Mouse (Mus musculus): ENCODE measurements at regions not wholly inside any gene's neighbourhood (a gene's known extent, or its start where the extent isn't known, plus 50 kb on each side); places are given as distances from the start of the nearest gene placed in this dataset.
A peak's percentile ranks its signal among the peaks of the same experiment; 100 is the strongest.

GRCm38 (mm10) chr1:57573829-57574228 is 166.9 kb upstream of the Tyw5 start:
- no peak for DNase-seq (ENCODE audit: low spot score)

GRCm38 (mm10) chr1:57574530-57574929 is 167.6 kb upstream of the Tyw5 start:
- no peak for DNase-seq (ENCODE audit: low spot score)

- no peak for DNase-seq (ENCODE audit: low spot score)
Measured at GRCm38 (mm10) chr1:57576066-57576753, 169.3 kb upstream of the Tyw5 start.

- DNase-seq (ENCODE audit: low spot score) = no peak
Measured at GRCm38 (mm10) chr1:57579086-57579485, 172.2 kb upstream of the Tyw5 start.

GRCm38 (mm10) chr1:57593707-57594589 is 180.0 kb upstream of the Spats2l start:
- no peak for DNase-seq (ENCODE audit: low spot score)

- DNase-seq (ENCODE audit: low spot score) = no peak
Measured at GRCm38 (mm10) chr1:57594815-57595214, 179.1 kb upstream of the Spats2l start.

- no peak for DNase-seq (ENCODE audit: low spot score)
Measured at GRCm38 (mm10) chr1:57600951-57601350, 173.0 kb upstream of the Spats2l start.

- no peak for DNase-seq (ENCODE audit: low spot score)
Measured at GRCm38 (mm10) chr1:57605525-57605924, 168.4 kb upstream of the Spats2l start.

GRCm38 (mm10) chr1:57606060-57606683 is 167.8 kb upstream of the Spats2l start:
- no peak for DNase-seq (ENCODE audit: low spot score)

GRCm38 (mm10) chr1:57607026-57607425 is 166.9 kb upstream of the Spats2l start:
- DNase-seq (ENCODE audit: low spot score) = no peak

GRCm38 (mm10) chr1:57607626-57608422 is 166.1 kb upstream of the Spats2l start:
- DNase-seq (ENCODE audit: low spot score) = peak; percentile 10

GRCm38 (mm10) chr1:57608423-57608679 is 165.6 kb upstream of the Spats2l start:
- DNase-seq (ENCODE audit: low spot score) = no peak

- peak; percentile 14 for DNase-seq (ENCODE audit: low spot score)
Measured at GRCm38 (mm10) chr1:57609307-57609706, 164.7 kb upstream of the Spats2l start.

- no peak for DNase-seq (ENCODE audit: low spot score)
Measured at GRCm38 (mm10) chr1:57612171-57612570, 161.8 kb upstream of the Spats2l start.

GRCm38 (mm10) chr1:57612931-57613804 is 160.8 kb upstream of the Spats2l start:
- peak; percentile 22 for DNase-seq (ENCODE audit: low spot score)

GRCm38 (mm10) chr1:57615155-57615554 is 158.8 kb upstream of the Spats2l start:
- no peak for DNase-seq (ENCODE audit: low spot score)

- no peak for DNase-seq (ENCODE audit: low spot score)
Measured at GRCm38 (mm10) chr1:57617316-57617715, 156.6 kb upstream of the Spats2l start.

- no peak for DNase-seq (ENCODE audit: low spot score)
Measured at GRCm38 (mm10) chr1:57622561-57622960, 151.4 kb upstream of the Spats2l start.

- no peak for DNase-seq (ENCODE audit: low spot score)
Measured at GRCm38 (mm10) chr1:57633986-57634385, 140.0 kb upstream of the Spats2l start.

- DNase-seq (ENCODE audit: low spot score) = no peak
Measured at GRCm38 (mm10) chr1:57642131-57642530, 131.8 kb upstream of the Spats2l start.

- DNase-seq (ENCODE audit: low spot score) = no peak
Measured at GRCm38 (mm10) chr1:57643466-57644097, 130.4 kb upstream of the Spats2l start.
